Mouse (Mus musculus) embryonic fibroblast, embryonic 13.5 days (primary cell): ENCODE measurements around the gene Ntrk2. TPM values are rescaled to one million over a fixed set of nuclear protein-coding genes. Genes with fewer than 3 reads are reported as not detected.

Experiments used
- H3K27ac ChIP-seq: 2 replicates; pipeline ENCODE4 v1.5.1; 2012; ENCODE audit warnings: low read length, control low read depth, inconsistent platforms; ENCODE audit not compliant: insufficient read depth
- H3K4me1 ChIP-seq: 2 replicates; pipeline ENCODE4 v1.6.1; 2011; ENCODE audit warnings: low read length; ENCODE audit not compliant: control insufficient read depth, insufficient read depth
- H3K4me3 ChIP-seq: 2 replicates; pipeline ENCODE4 v1.5.1; 2011; ENCODE audit warnings: mild to moderate bottlenecking, control low read depth, low read length; ENCODE audit not compliant: insufficient read depth
- CTCF ChIP-seq: IDR thresholded peaks from 2 replicates; pipeline ENCODE4 v1.5.1; 2011; ENCODE audit warnings: mild to moderate bottlenecking, control low read depth, low read length, moderate library complexity, borderline replicate concordance; ENCODE audit not compliant: insufficient read depth
- POLR2A ChIP-seq: IDR thresholded peaks from 2 replicates; pipeline ENCODE4 v1.6.1; 2011; ENCODE audit warnings: low read depth, mild to moderate bottlenecking, control low read depth, low read length, moderate library complexity
- polyA plus RNA-seq: library from polyadenylated mRNA; stranded (reverse); fragments of >200 nt; gene quantifications from 2 replicates; pipeline ENCODE4 v1.2.4, GENCODE M21; 2011; ENCODE audit warnings: low read depth; ENCODE audit not compliant: missing spikeins, insufficient read length

Gene Ntrk2
- polyA plus RNA-seq, 1 experiment = 1.4 TPM

- Histone ChIP-seq H3K4me1 (no peaks in the 10 kb centered on the region), H3K4me3 (peak overlapping the region; percentile 32), H3K27ac (no peak overlapping the region)
- no peak for TF ChIP-seq CTCF
- no peak for TF ChIP-seq POLR2A
These were observed 693 bp downstream of the Ntrk2 start for GRCm38 (mm10) chr13:58806896-58807628.

DNA sequence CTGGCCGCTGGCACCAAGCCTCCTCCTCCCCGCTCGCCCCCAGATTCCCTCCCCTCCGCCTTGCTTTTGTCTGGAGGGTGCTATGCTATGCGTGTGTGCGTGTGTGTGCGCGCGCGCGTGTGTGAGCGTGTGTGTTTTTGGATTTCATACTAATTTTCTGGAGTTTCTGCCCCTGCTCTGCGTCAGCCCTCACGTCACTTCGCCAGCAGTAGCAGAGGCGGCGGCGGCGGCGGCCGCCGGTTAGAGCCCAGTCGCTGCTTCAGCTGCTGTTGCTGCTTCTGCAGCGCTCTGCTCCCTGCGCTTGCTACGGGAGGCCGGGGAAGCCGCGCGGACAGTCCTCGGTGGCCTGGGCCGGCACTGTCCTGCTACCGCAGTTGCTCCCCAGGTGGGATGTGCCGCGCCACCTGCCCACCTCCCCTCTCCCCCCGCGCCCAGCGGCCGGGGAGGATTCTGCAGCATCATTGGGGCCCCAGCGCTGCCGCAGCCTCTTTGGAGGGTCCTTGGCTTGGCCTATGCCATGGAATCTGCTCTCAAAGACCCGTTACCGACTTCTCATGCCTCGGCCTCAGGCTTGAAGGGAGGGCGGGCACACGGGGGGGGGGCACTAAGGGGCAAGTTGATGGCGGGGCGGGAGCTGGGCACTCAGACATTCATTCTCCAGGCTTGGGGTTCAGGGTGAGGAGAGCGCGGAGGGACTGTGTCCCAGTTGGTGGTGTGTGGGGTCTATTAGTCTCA lies 1.4 kb downstream of the Ntrk2 start:
- Histone ChIP-seq H3K4me3 (peak overlapping the region; percentile 32), H3K4me1 (no peaks in the 10 kb centered on the region), H3K27ac (no peak overlapping the region)
- TF ChIP-seq POLR2A = no peak
- TF ChIP-seq CTCF = no peak

DNA sequence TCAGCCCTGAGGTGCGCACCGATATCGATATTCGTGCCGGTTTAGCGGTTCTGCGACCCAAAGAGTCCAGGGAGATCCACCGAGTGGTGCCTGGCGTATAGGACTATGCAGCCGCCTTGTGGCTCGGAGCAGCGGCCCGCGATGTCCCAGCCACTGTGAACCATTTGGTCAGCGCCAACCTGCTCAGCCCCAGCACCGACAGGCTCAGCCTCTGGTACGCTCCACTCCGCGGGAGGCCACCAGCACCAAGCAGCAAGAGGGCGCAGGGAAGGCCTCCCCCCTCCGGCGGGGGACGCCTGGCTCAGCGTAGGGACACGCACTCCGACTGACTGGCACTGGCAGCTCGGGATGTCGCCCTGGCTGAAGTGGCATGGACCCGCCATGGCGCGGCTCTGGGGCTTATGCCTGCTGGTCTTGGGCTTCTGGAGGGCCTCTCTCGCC lies 2.0 kb downstream of the Ntrk2 start:
- no peaks in the 10 kb centered on the region for H3K4me1 ChIP-seq
- H3K27ac ChIP-seq = no peak overlapping the region
- H3K4me3 ChIP-seq = peak overlapping the region; percentile 32
- no peak for TF ChIP-seq POLR2A
- TF ChIP-seq CTCF = no peak

GRCm38 (mm10) chr13:58809930-58810329 lies 3.6 kb downstream of the Ntrk2 start:
- H3K27ac ChIP-seq = no peak overlapping the region
- no peaks in the 10 kb centered on the region for H3K4me1 ChIP-seq
- no peak overlapping the region for H3K4me3 ChIP-seq
- TF ChIP-seq POLR2A (no peak), CTCF (no peak)

DNA sequence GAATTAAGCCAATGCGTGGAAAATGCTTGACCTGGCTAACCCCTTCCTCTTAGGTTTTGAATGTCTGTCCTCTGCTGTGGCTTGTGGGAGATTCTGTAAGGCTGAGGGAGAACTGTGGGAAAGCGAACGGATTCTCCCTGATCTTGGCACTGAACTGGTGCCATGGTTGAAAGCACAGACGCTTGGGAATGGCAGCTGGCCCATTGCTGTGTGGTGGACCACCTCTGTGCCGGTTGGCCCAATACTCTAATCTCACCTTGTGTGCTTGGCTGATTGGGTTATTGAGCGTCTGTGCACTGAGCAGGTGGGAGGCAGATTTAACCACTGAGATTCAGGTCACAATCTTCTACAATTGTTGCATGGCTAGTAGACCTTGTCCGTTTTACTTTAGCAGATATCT lies 18.4 kb downstream of the Ntrk2 start:
- H3K27ac ChIP-seq = no peak overlapping the region
- no peaks in the 10 kb centered on the region for H3K4me1 ChIP-seq
- H3K4me3 ChIP-seq = no peak overlapping the region
- TF ChIP-seq CTCF (no peak), POLR2A (no peak)

GRCm38 (mm10) chr13:58826356-58827197 lies 20.2 kb downstream of the Ntrk2 start:
- TF ChIP-seq CTCF (no peak), POLR2A (no peak)
- no peak overlapping the region for H3K27ac ChIP-seq
- H3K4me1 ChIP-seq = no peaks in the 10 kb centered on the region

DNA sequence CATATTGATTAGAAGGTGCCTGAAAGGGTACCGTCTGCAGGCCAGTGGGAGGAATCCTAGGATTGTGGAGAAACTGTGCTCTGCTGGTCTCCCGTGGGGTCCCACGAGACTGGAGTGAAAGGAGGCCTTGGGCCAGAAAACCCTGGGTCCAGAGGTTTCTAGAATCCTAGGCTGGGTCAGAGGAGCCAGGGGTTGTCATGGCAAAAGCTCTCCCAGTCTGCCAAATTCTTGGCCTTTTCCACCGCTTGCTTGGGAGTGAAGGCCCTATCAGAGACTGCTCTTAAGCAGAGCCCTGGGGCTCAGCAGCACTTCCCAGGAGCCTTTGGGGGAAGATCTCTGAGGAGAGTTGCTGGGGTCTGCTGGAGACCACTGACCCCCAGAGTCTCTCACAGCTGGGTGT lies 25.6 kb downstream of the Ntrk2 start:
- TF ChIP-seq POLR2A (no peak), CTCF (no peak)
- Histone ChIP-seq H3K4me1 (no peaks in the 10 kb centered on the region), H3K27ac (no peak overlapping the region)

More at GRCm38 (mm10) chr13:58826356-58827197, 20.2 kb downstream of the Ntrk2 start:
- no peak overlapping the region for H3K4me3 ChIP-seq

GRCm38 (mm10) chr13:58834726-58835125 lies 28.4 kb downstream of the Ntrk2 start:
- Histone ChIP-seq H3K4me1 (no peaks in the 10 kb centered on the region), H3K4me3 (no peak overlapping the region), H3K27ac (no peak overlapping the region)
- no peak for TF ChIP-seq POLR2A
- no peak for TF ChIP-seq CTCF

More for the DNA sequence above, 25.6 kb downstream of the Ntrk2 start:
- H3K4me3 ChIP-seq = no peak overlapping the region

DNA sequence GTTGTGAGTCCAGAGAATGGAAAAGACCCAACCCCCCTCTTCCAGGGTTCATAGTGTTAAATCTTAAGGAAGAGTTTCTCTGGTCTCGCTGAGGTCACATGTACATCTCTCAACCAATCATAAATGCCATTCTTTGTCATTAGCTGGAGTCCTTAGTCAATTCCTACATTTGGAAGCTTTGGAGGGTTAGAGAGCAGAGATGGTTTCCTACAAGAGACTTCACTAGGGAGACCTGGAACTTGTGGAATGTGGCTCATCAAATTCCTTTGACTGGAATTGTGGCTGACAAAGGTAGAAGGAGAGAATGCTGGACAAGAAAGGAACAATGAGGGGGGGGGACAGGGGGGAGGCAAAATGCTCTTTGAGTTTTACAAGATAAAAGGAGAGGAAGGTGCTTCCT lies 30.5 kb downstream of the Ntrk2 start:
- Histone ChIP-seq H3K27ac (no peak overlapping the region), H3K4me3 (no peak overlapping the region)
- no peak for TF ChIP-seq POLR2A
- TF ChIP-seq CTCF = no peak

More for the DNA sequence above, 30.5 kb downstream of the Ntrk2 start:
- H3K4me1 ChIP-seq = no peaks in the 10 kb centered on the region
